Mouse (Mus musculus): ENCODE data around the gene Taf6l.
"Not testable (repeated sequence)": the region's sequence is repeated elsewhere in the genome, so short reads cannot be mapped to it uniquely, and the experiment has no call there.

Gene Taf6l

GRCm38 (mm10) chr19:8740603-8741002, 45.6 kb downstream of the Taf6l start, which contains the start of gene 1700092M07Rik:
1700092M07Rik (plus strand) TSS chr19:8740718.
- no peak for DNase-seq (ENCODE audit: extremely low spot score, low read depth, low spot score)

GRCm38 (mm10) chr19:8739646-8740045, 46.6 kb downstream of the Taf6l start:
- DNase-seq (ENCODE audit: extremely low spot score, low read depth, low spot score): no peak

GRCm38 (mm10) chr19:8738911-8739310, 47.3 kb downstream of the Taf6l start:
- no peak for DNase-seq (ENCODE audit: extremely low spot score, low read depth, low spot score)

GRCm38 (mm10) chr19:8736160-8736467, 50.1 kb downstream of the Taf6l start:
- DNase-seq (ENCODE audit: extremely low spot score, low read depth, low spot score): no peak

GRCm38 (mm10) chr19:8735389-8736159, 50.6 kb downstream of the Taf6l start, which contains the start of gene Wdr74:
Wdr74 (plus strand) TSS chr19:8735827.
- no peak for DNase-seq (ENCODE audit: extremely low spot score, low read depth, low spot score)

- DNase-seq (ENCODE audit: extremely low spot score, low read depth, low spot score): no peak
These were observed 51.9 kb downstream of the Taf6l start for GRCm38 (mm10) chr19:8734334-8734733.

- DNase-seq (ENCODE audit: extremely low spot score, low read depth, low spot score): not testable (repeated sequence)
These were observed 57.7 kb downstream of the Taf6l start for GRCm38 (mm10) chr19:8728335-8729099.

- DNase-seq (ENCODE audit: extremely low spot score, low read depth, low spot score): no peak
These were observed 58.6 kb downstream of the Taf6l start for GRCm38 (mm10) chr19:8727495-8728114.

GRCm38 (mm10) chr19:8726609-8727390, 59.4 kb downstream of the Taf6l start:
- DNase-seq (ENCODE audit: extremely low spot score, low read depth, low spot score): no peak

GRCm38 (mm10) chr19:8725081-8725613, 61.1 kb downstream of the Taf6l start:
- DNase-seq (ENCODE audit: extremely low spot score, low read depth, low spot score): no peak

Measured in hindlimb bud, embryonic 11.5 days (tissue).